Mouse (Mus musculus): ENCODE measurements around the gene Cdsn.

DNA sequence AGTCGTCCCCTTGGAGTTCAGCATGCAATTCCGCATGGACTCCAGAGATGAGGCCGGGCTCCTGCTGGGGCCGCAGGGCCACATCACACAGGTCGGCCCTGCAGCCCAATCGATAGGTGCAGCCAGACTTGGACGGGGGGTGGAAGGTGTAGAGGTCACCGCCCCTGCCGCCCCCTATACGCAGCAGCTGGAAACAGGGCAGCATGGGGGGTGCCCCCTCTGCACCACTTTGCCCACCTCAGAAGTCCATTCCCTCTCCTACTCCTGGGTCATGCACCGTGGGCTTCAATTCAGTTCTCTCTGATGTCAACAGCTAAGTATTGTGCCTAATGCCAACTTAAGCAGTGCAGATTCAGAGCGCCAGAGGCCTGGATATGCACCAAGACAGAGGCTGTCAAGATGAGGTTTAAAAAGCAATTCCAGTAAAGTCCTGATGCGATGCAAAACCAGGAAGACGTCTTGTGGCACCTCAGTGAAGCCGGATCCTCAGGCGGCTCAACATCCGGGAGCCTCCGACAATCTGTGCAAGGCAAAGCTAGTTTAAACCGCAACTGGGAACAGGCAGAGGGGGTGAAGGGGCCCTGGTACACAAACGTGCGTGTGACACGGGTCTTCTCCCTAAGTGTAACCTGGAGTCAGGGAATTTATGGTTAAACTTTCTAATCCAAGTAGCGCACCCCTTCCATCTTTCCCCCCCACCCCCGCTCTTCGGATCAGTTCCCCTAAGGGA is 35.9 kb upstream of the Cdsn start:
- TF ChIP-seq CTCF (IDR thresholded peaks at IDR 0.05; ENCODE audit: low read depth) (no peak), EP300 (optimal IDR thresholded peaks at IDR 0.05) (no peak)
